Mouse (Mus musculus): ENCODE measurements around the gene Smim5. TPM values are rescaled to one million over a fixed set of nuclear protein-coding genes. Genes with fewer than 3 reads are reported as not detected.
"Not testable (repeated sequence)": the region's sequence is repeated elsewhere in the genome, so short reads cannot be mapped to it uniquely, and the experiment has no call there.

Gene Smim5
- 1.4 and 4.2 TPM in 2 replicates for polyA plus RNA-seq (2016; fragmentation: Nextera tagmentation; extraction: Ambion mirVana)

- H3K27ac ChIP-seq = peak within 1 kb of the TSS; percentile 74
- 31% methylated on average over 16 of the region's 16 CpGs for WGBS
Observed at GRCm38 (mm10) chr11:115899486-115900266, at the start of gene Smim5. Smim5 (plus strand) TSS chr11:115899966.

GRCm38 (mm10) chr11:115854674-115855073, 45.1 kb upstream of the Smim5 start:
- Histone ChIP-seq H3K27ac (no peak overlapping the region), H3K4me3 (no peak overlapping the region), H3K9me3 (no peaks in the 10 kb centered on the region), H3K4me1 (replicated peaks) (peaks cover 21% of the 10 kb centered on the region), H3K36me3 (peaks cover 28% of the 10 kb centered on the region; the same call in 1 of the 2 replicates), H3K27me3 (ENCODE audit: insufficient read depth, poor library complexity, severe bottlenecking) (peaks cover 43% of the 10 kb centered on the region)
- DNase-seq (ENCODE audit: low spot score) = no peak
- WGBS = 77% methylated on average over 6 of the region's 6 CpGs

More at GRCm38 (mm10) chr11:115899486-115900266, at the start of gene Smim5:
- Histone ChIP-seq H3K9me3 (no peaks in the 10 kb centered on the region), H3K27me3 (ENCODE audit: insufficient read depth, poor library complexity, severe bottlenecking) (0 out of 2 replicates have a peak, but pooled peaks cover 6% of the 10 kb centered on the region), H3K4me3 (peak within 1 kb of the TSS; percentile 29), H3K36me3 (peaks cover 50% of the 10 kb centered on the region), H3K4me1 (replicated peaks) (peaks cover 63% of the 10 kb centered on the region)
- peak; percentile 68 for DNase-seq (ENCODE audit: low spot score)

GRCm38 (mm10) chr11:115857146-115857545, 42.6 kb upstream of the Smim5 start:
- 92% methylated on average over 4 of the region's 4 CpGs for WGBS
- H3K27me3 ChIP-seq (ENCODE audit: insufficient read depth, poor library complexity, severe bottlenecking) = peaks cover 68% of the 10 kb centered on the region
- not testable (repeated sequence) for H3K9me3 ChIP-seq

GRCm38 (mm10) chr11:115857936-115858335, 41.8 kb upstream of the Smim5 start:
- Histone ChIP-seq H3K9me3 (no peaks in the 10 kb centered on the region), H3K36me3 (0 out of 2 replicates have a peak, but pooled peaks cover 10% of the 10 kb centered on the region), H3K27me3 (ENCODE audit: insufficient read depth, poor library complexity, severe bottlenecking) (peaks cover 73% of the 10 kb centered on the region), H3K4me3 (peak overlapping the region; percentile 50), H3K27ac (peak overlapping the region; percentile 57; the same call in 1 of the 2 replicates), H3K4me1 (replicated peaks) (peaks cover 26% of the 10 kb centered on the region)
- DNase-seq (ENCODE audit: low spot score) = no peak
- WGBS = 41% methylated on average over 13 of the region's 13 CpGs

More at GRCm38 (mm10) chr11:115857146-115857545, 42.6 kb upstream of the Smim5 start:
- H3K4me3 ChIP-seq; DNase-seq (ENCODE audit: low spot score); H3K27ac ChIP-seq: not testable (repeated sequence)
- Histone ChIP-seq H3K4me1 (replicated peaks) (peaks cover 26% of the 10 kb centered on the region), H3K36me3 (peaks cover 13% of the 10 kb centered on the region; the same call in 1 of the 2 replicates)

- H3K36me3 ChIP-seq = 0 out of 2 replicates have a peak, but pooled peaks cover 6% of the 10 kb centered on the region
- peaks cover 26% of the 10 kb centered on the region for H3K4me1 ChIP-seq (replicated peaks)
- 9% methylated on average over 27 of the region's 27 CpGs for WGBS
- H3K27me3 ChIP-seq (ENCODE audit: insufficient read depth, poor library complexity, severe bottlenecking) = peaks cover 73% of the 10 kb centered on the region
- H3K9me3 ChIP-seq = no peaks in the 10 kb centered on the region
- H3K27ac ChIP-seq = peak within 1 kb of the TSS; percentile 60
- peak within 1 kb of the TSS; percentile 50 for H3K4me3 ChIP-seq
- peak; percentile 51 for DNase-seq (ENCODE audit: low spot score)
Observed at GRCm38 (mm10) chr11:115858354-115858753, 41.4 kb upstream of the Smim5 start, which contains the start of gene Myo15b. Myo15b (plus strand) TSS chr11:115858406.

GRCm38 (mm10) chr11:115859143-115859945, 40.4 kb upstream of the Smim5 start:
- Histone ChIP-seq H3K4me1 (replicated peaks) (peaks cover 26% of the 10 kb centered on the region), H3K36me3 (no peaks in the 10 kb centered on the region), H3K4me3 (peak overlapping the region; percentile 50), H3K27me3 (ENCODE audit: insufficient read depth, poor library complexity, severe bottlenecking) (peaks cover 73% of the 10 kb centered on the region), H3K27ac (peak overlapping the region; percentile 60), H3K9me3 (no peaks in the 10 kb centered on the region)
- WGBS = 2% methylated on average over 75 of the region's 75 CpGs
- DNase-seq (ENCODE audit: low spot score) = peak; percentile 87

- Histone ChIP-seq H3K9me3 (no peaks in the 10 kb centered on the region), H3K4me1 (replicated peaks) (peaks cover 26% of the 10 kb centered on the region), H3K36me3 (no peaks in the 10 kb centered on the region), H3K27ac (no peak overlapping the region), H3K27me3 (ENCODE audit: insufficient read depth, poor library complexity, severe bottlenecking) (peaks cover 42% of the 10 kb centered on the region), H3K4me3 (no peak overlapping the region)
- 88% methylated on average over 8 of the region's 8 CpGs for WGBS
- DNase-seq (ENCODE audit: low spot score) = no peak
Observed at GRCm38 (mm10) chr11:115863895-115864294, 35.9 kb upstream of the Smim5 start.

- Histone ChIP-seq H3K9me3 (no peaks in the 10 kb centered on the region), H3K36me3 (no peaks in the 10 kb centered on the region), H3K4me1 (replicated peaks) (peaks cover 16% of the 10 kb centered on the region), H3K27me3 (ENCODE audit: insufficient read depth, poor library complexity, severe bottlenecking) (peaks cover 5% of the 10 kb centered on the region; the same call in 1 of the 2 replicates), H3K4me3 (no peak overlapping the region), H3K27ac (no peak overlapping the region)
- no peak for DNase-seq (ENCODE audit: low spot score)
- WGBS = 89% methylated on average over 8 of the region's 8 CpGs
Observed at GRCm38 (mm10) chr11:115869393-115869792, 30.4 kb upstream of the Smim5 start.

GRCm38 (mm10) chr11:115872437-115872836, 27.3 kb upstream of the Smim5 start:
- 65% methylated on average over 4 of the region's 4 CpGs for WGBS

GRCm38 (mm10) chr11:115875935-115876334, 23.8 kb upstream of the Smim5 start:
- no peaks in the 10 kb centered on the region for H3K9me3 ChIP-seq
- peaks cover 12% of the 10 kb centered on the region for H3K4me1 ChIP-seq (replicated peaks)
- 96% methylated on average over 3 of the region's 3 CpGs for WGBS
- no peaks in the 10 kb centered on the region for H3K27me3 ChIP-seq (ENCODE audit: insufficient read depth, poor library complexity, severe bottlenecking)
- DNase-seq (ENCODE audit: low spot score) = no peak
- no peak overlapping the region for H3K27ac ChIP-seq
- no peak overlapping the region for H3K4me3 ChIP-seq
- no peaks in the 10 kb centered on the region for H3K36me3 ChIP-seq

More at GRCm38 (mm10) chr11:115872437-115872836, 27.3 kb upstream of the Smim5 start:
- no peak overlapping the region for H3K27ac ChIP-seq
- no peak overlapping the region for H3K4me3 ChIP-seq
- no peak for DNase-seq (ENCODE audit: low spot score)
- H3K27me3 ChIP-seq (ENCODE audit: insufficient read depth, poor library complexity, severe bottlenecking) = no peaks in the 10 kb centered on the region
- H3K36me3 ChIP-seq = no peaks in the 10 kb centered on the region
- H3K4me1 ChIP-seq (replicated peaks) = peaks cover 9% of the 10 kb centered on the region
- H3K9me3 ChIP-seq = no peaks in the 10 kb centered on the region

- Histone ChIP-seq H3K36me3 (no peaks in the 10 kb centered on the region), H3K27me3 (ENCODE audit: insufficient read depth, poor library complexity, severe bottlenecking) (no peaks in the 10 kb centered on the region), H3K27ac (no peak overlapping the region), H3K4me1 (replicated peaks) (peaks cover 12% of the 10 kb centered on the region), H3K9me3 (no peaks in the 10 kb centered on the region), H3K4me3 (no peak overlapping the region)
- 77% methylated on average over 5 of the region's 5 CpGs for WGBS
- no peak for DNase-seq (ENCODE audit: low spot score)
Observed at GRCm38 (mm10) chr11:115876438-115876837, 23.3 kb upstream of the Smim5 start.

- no peak overlapping the region for H3K4me3 ChIP-seq
Observed at GRCm38 (mm10) chr11:115877174-115877755, 22.5 kb upstream of the Smim5 start.

More at GRCm38 (mm10) chr11:115877174-115877755, 22.5 kb upstream of the Smim5 start:
- H3K27ac ChIP-seq = no peak overlapping the region
- H3K27me3 ChIP-seq (ENCODE audit: insufficient read depth, poor library complexity, severe bottlenecking) = peaks cover 7% of the 10 kb centered on the region
- no peaks in the 10 kb centered on the region for H3K9me3 ChIP-seq
- H3K4me1 ChIP-seq (replicated peaks) = peaks cover 9% of the 10 kb centered on the region
- WGBS = 71% methylated on average over 6 of the region's 6 CpGs
- no peaks in the 10 kb centered on the region for H3K36me3 ChIP-seq
- no peak for DNase-seq (ENCODE audit: low spot score)
